Mouse (Mus musculus) megakaryocyte, embryonic 14.5 days (primary cell): ENCODE data around the gene A630001G21Rik.

Experiments
- FLI1 ChIP-seq: IDR thresholded peaks from 2 replicates; pipeline ENCODE4 v1.6.1; 2012; ENCODE audit warnings: low read length, inconsistent platforms, mixed read lengths
- GATA1 ChIP-seq: IDR thresholded peaks from 3 replicates; pipeline ENCODE4 v1.6.1; 2012; ENCODE audit warnings: mixed read lengths, low read length, inconsistent platforms, borderline replicate concordance

GRCm38 (mm10) chr1:85804551-85804950 is 26.1 kb upstream of the A630001G21Rik start:
- TF ChIP-seq GATA1 (no peak), FLI1 (no peak)
